Mouse (Mus musculus) gastrocnemius, adult 2 months (tissue): ENCODE measurements around the gene Kat6b. TPM values are rescaled to one million over a fixed set of nuclear protein-coding genes. Genes with fewer than 3 reads are reported as not detected.
A peak's percentile ranks its signal among the peaks of the same experiment; 100 is the strongest.

ENCODE experiments used
- DNase-seq: peaks from one replicate; pipeline ENCODE4 v3.0.0; 2022
- H3K27ac ChIP-seq: fragments of 200-600 bp; 2 replicates; pipeline ENCODE4 v1.8.1; 2022; ENCODE audit warnings: mild to moderate bottlenecking
- H3K4me3 ChIP-seq: fragments of 200-600 bp; 2 replicates; pipeline ENCODE4 v1.8.1; 2022; ENCODE audit warnings: mild to moderate bottlenecking, moderate library complexity
- CTCF ChIP-seq: fragments of 200-600 bp; IDR thresholded peaks from 2 replicates; pipeline ENCODE4 v1.8.1; 2022; ENCODE audit warnings: antibody characterized with exemption, mild to moderate bottlenecking, moderate library complexity
- intact Hi-C: fragments of 180-260 bp; cut with DNase I; formaldehyde crosslinking; loops from one replicate; pipeline ENCODE4 v1.15.1; 2025
- total RNA-seq, 2 experiments: library from RNA; stranded (reverse); gene quantifications; 2 replicates each; pipeline ENCODE4 v1.2.3; 2021

Kat6b gene
- total RNA-seq, 2 experiments from 2014 or later, result 22.2 to 26.0 TPM

DNA sequence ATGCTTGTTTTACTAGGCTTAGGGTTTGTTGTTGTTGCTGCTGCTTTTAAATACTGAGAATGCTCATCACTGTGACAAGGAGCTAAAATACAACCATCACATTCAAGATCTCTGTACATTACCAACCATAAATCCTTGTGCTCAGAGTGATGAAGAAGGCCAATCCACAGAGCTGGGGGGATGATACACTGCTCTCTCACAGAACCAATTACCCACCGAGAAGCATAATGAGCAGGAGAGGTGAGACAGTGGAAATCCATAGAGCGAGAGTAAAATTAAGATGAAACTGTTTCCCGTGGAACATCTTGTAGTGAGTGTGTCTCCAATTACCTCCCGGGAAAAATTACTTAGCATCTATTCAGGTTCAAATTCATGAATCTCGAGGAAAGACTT lies 118.9 kb downstream of the Kat6b start:
- Histone ChIP-seq H3K27ac (no peak overlapping the region), H3K4me3 (no peak overlapping the region)
- no peak for TF ChIP-seq CTCF
- no peak for DNase-seq
- intact Hi-C loops, result no loop called here

DNA sequence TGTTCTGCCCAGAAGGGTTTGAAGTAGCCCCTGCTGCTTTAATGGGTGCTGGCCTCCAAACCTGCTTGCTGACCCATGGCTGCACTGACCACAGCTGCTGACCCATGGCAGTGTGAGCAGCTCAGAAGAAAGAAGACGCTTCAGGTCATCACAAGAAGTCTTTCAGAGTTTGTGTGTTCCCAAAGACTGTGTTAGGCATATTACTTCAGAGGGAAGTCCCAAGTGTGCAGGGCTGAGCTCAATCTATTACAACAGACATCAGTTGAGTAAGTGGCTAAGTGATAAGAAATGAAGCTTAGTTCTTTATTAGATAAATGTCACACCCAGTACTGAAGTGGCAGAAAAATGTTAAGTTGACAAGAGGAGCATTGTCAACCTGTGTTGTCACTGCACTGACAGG lies 119.4 kb downstream of the Kat6b start:
- intact Hi-C loops, result no loop called here
- TF ChIP-seq CTCF, result no peak
- no peak for DNase-seq
- Histone ChIP-seq H3K27ac (no peak overlapping the region), H3K4me3 (no peak overlapping the region)

DNA sequence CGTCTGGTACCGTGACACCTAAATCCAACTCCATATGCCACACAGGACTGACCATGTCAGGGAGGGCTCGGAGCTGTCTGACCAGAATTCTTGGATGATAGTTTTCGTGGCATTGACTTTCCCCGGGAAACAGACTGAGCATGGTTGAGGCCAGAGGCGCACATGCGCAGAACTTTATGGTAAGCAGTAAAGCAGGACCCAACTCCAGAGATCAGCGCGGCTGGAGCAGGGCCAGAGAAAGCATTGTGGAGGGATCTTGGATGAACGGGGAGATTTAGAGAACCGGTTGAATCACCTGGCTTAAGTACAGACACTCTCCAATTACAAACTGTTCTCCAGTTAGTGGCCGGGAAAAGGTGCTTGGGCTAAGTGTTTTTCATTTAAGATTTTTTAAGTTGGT lies 120.9 kb downstream of the Kat6b start:
- Histone ChIP-seq H3K27ac (no peak overlapping the region), H3K4me3 (no peak overlapping the region)
- intact Hi-C loops, result no loop called here
- TF ChIP-seq CTCF, result no peak
- DNase-seq, result no peak

DNA sequence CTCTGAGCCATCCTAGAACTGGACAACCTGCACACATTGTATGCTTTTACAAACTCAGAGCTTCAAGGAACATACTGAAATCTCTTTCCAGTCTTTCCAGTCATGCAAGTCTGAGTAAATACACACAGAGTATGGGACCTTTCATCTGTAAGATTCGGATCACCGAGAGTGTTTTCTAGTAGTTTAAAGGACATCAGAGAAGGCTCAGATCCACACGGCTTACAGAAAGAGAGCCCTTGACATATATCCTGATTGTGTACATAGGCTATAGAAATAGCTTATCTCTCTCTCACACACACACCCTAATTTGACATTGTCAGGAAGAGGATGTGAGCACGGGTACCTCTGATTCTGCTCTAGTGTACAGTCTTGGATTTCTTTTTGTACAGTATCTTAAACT lies 121.7 kb downstream of the Kat6b start:
- DNase-seq, result no peak
- H3K27ac ChIP-seq, result no peak overlapping the region
- TF ChIP-seq CTCF, result no peak
- H3K4me3 ChIP-seq, result no peak overlapping the region
- intact Hi-C loops, result no loop called here

DNA sequence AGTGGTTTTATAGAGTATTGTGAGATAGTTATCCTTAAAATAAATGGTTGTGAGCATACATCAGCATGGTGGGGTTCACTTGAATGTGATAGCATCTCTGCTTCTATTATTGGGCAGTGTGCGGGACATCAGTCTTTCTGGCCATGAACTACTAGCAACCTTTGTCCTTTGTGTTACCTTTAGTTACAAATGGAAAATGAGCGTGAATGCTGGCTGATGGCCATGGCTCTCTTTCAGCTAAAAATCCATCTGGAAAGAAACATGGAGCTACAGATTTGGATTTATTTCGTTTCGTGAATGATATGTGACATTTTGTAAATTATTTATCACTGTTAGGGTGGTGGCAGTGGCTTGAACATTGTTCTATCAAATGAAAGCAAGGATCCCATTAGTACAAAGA lies 126.5 kb downstream of the Kat6b start:
- TF ChIP-seq CTCF, result no peak
- no peak overlapping the region for H3K4me3 ChIP-seq
- no peak for DNase-seq
- intact Hi-C loops, result no loop called here
- H3K27ac ChIP-seq, result no peak overlapping the region

DNA sequence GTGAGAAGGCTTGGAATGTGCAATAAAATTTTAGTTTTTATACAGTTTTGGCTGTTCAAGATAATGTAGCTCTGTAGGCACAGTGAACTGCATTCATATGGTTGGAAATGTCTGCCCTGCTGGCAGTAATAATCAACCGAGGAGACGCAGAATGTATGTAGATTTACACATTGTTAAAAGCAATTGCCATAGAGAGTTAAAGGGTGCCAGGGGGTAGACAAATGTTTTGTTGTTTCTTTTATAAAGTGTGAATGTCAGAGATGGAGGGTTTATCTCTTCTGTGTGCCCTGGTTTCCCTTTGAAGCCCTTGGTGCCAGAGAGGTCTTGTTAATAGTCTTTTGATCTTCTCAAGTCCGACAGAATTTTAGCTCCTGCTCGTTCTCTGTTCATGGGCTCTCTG lies 127.7 kb downstream of the Kat6b start:
- no peak for DNase-seq

DNA sequence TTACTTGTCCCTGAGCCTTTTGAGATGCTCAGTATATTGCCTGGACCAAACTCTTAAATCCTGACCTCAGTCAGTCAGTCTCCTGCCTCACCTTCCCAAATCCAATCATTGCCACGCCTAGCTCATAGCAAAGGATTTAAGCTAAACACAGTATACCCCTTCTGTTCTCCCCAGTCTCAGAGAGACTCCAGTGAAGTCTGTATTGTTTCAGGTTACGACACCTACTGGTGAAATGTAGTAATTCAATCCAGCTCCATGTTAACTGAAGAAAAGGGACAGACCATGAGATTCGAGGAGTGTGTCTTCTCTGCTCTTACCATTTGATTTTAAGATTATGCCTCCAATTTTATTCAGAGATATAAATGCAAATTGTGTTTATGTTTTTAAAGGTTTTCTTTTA lies 129.0 kb downstream of the Kat6b start:
- intact Hi-C loops, result loop anchor here (1.0 to 5.0 kb wide), 2 partner anchors 113 to 473 kb away; no protein-coding TSS in a partner anchor
- H3K27ac ChIP-seq, result no peak overlapping the region
- no peak overlapping the region for H3K4me3 ChIP-seq
- peak; percentile 76 for TF ChIP-seq CTCF
- no peak for DNase-seq

More for the DNA sequence above, 127.7 kb downstream of the Kat6b start:
- no peak overlapping the region for H3K27ac ChIP-seq
- TF ChIP-seq CTCF, result no peak
- H3K4me3 ChIP-seq, result no peak overlapping the region
- intact Hi-C loops, result no loop called here

DNA sequence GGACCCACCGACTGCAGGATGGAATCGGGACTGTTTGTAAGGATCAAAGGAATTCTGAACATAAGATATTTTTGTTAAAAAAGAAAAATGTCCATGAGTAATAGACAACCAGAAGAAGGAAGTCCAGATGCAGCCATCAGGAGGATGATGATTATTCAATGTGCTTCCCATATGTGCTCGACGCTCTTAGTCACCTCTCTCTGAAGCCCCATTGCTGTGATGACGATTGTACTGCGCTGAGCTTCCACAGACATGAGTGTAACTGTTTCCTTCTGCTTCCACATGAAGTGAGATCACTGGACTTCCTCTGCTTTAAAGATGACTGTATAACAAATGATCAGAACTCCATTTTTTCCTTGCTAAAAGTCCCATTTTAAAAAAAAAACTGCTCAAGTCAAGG lies 131.8 kb downstream of the Kat6b start:
- intact Hi-C loops, result loop anchor here (5.0 kb wide), 1 partner anchor 116 kb away; no protein-coding TSS in a partner anchor
- no peak for TF ChIP-seq CTCF
- no peak overlapping the region for H3K27ac ChIP-seq

DNA sequence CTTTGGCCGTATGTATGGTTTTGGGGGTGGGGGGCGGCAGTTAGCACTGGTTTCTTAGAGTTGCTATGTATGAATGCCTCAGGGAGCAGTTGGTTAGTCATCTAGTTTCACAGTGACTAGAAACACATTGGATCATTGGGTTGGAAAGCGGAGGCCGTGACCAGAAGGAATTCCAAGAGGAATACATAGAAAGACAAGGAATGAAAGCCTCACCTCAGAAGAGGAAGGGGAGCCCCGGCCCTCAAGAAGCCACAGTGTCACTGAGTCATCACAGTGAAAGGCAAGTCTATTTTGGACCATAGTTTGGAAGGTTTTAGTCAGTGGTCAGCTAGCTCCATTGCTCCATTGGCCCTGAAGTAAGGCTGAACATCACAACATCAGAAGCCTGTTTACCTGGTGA lies 132.9 kb downstream of the Kat6b start:
- TF ChIP-seq CTCF, result no peak
- Histone ChIP-seq H3K4me3 (no peak overlapping the region), H3K27ac (no peak overlapping the region)
- DNase-seq, result no peak
- intact Hi-C loops, result loop anchor here (5.0 kb wide), 1 partner anchor 117 kb away; no protein-coding TSS in a partner anchor

More for the DNA sequence above, 131.8 kb downstream of the Kat6b start:
- no peak overlapping the region for H3K4me3 ChIP-seq
- no peak for DNase-seq

DNA sequence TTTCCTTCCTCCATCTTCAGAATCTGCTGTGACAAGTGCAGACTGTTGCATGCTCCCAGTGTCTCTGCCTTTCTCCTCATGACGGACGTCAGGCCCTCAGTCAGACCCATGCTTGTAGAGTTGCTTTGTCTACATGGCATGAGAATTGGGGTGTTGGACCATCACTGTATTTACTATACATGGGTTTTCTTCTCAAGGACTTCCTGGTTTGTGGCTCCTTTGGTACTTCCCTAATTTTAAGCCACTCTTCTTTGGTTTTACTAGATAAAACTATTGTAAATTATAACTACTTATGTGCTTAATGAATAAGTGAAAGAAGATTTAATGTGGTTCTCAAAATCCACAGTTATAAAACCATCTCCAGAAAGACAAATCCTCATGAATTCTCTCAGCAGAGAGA lies 134.6 kb downstream of the Kat6b start:
- no peak for TF ChIP-seq CTCF
- no peak for DNase-seq
- no peak overlapping the region for H3K27ac ChIP-seq
- no peak overlapping the region for H3K4me3 ChIP-seq
- intact Hi-C loops, result no loop called here

DNA sequence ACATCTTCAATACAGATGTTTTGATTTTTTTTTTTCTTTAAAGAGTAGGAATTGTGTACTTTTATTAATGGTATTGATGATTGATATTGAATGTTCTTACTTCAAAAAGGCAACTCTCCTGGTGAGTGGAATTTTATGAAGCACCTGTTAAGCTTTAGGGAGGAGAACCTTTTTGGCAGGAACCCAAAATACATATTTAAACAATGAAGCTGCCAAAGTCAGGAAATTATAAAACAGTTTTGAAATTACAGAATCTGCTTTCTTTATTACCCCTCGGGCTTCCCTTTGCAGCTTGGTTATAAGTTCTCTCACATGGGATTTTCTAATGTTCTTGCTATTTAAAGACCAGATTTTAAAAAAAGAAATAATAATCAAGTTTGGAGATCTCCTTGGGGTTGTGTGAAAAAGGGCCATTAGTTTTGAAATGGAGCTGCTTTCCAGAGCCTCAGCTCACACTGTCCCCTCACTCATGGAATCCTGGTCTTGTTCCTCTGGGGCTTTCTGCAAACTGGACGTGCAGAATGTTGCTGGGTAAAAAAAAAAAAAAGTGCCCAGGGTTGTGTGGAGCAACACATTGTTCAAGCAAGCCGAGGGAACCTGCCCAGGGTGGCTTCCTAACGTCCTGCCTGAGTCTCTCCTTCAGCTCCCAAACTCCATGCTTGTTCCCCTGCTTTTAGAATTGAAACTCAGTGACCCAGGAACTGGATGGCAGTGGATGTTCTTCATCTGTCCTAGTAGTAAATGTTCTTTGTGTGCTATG lies 136.2 kb downstream of the Kat6b start:
- DNase-seq, result no peak
- Histone ChIP-seq H3K27ac (no peak overlapping the region), H3K4me3 (no peak overlapping the region)
- intact Hi-C loops, result no loop called here
- TF ChIP-seq CTCF, result no peak

DNA sequence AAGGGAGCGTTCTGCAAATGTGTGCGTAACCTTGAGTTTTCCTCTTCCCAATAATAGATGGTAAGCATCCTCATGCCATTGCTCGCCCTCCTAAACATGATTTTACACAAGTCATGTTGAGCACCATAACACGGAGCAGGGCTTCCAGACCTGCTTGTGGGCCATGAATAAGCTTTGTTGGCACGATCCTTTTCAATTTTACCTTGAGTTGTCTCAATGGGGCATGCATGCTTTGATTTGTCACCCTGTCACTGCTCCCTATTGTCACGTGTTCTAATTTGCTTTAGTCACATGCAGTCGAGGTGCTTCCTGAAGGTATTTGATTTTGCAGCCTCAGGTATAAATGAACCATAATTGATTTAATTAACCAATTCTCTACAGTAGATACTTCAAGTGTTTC lies 138.7 kb downstream of the Kat6b start:
- intact Hi-C loops, result no loop called here
- no peak overlapping the region for H3K4me3 ChIP-seq
- no peak overlapping the region for H3K27ac ChIP-seq
- no peak for DNase-seq
- TF ChIP-seq CTCF, result no peak

DNA sequence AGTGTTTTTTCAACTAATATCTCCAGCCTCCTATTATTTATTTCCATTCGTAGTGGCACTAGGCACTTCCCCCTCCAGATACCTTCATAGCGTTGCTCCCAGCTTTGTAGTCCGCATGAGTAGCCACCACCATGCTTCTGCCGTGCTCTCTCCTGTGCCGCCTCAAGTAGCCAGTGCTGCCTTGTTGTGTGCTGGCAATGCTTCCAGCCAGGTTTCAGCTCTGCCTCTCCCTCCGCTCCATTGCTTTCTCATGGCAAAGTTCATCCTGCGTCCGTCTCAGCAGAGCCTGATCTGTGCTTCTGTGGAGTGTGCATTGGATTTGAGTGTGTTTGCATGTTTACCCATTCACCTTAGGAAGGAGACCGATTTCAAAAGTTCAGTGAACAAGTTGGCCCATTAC lies 144.7 kb downstream of the Kat6b start:
- H3K4me3 ChIP-seq, result no peak overlapping the region
- intact Hi-C loops, result no loop called here
- H3K27ac ChIP-seq, result no peak overlapping the region
- DNase-seq, result no peak
- TF ChIP-seq CTCF, result no peak

DNA sequence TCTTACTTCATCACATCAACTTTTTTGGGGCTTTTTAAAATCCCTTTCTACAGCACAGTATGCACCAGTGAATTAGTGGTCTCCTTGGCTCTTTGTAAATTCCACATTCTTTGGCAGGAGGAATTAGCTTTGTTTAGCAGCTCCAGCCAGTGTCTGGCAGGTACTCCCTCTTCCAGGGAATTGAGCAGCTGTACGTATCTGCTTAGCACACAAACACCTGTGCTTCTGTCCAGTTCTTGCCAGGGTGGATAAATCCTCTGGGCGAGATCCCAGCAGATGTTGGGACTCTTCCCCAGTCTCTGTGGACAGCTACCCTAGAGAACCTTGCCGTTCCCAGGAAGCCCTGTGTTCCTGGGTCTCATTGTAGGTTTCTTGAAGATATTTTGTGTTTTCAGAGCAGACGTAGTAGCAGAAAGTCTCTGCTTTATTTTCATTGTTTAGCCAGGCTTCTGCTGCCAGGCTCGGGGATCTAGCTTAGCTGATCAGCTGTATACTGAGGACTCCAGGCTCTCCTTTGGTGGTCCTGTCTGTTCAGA lies 150.5 kb downstream of the Kat6b start:
- no peak for TF ChIP-seq CTCF
- DNase-seq, result no peak
- intact Hi-C loops, result no loop called here
- H3K4me3 ChIP-seq, result no peak overlapping the region
- H3K27ac ChIP-seq, result no peak overlapping the region
